In genomic region chr10:83182573-83182960, GRCm38 (mm10) we compare ENCODE assay signal across 9 mouse cellular contexts.
DNase-seq lines count a peak whose midpoint lies in the region; ATAC-seq and TF ChIP-seq lines count a peak whose summit lies in the region.
"Had no signal": no experiment of that assay in that cellular context is flagged by ENCODE, and none has a peak within 500 bp of the region (broad histone marks: within the 10 kb centered on the region; RNA-seq: fewer than 3 reads in every experiment).

No protein-coding gene starts in this region.

- ATAC-seq in inflammation-experienced regulatory T-cells, adult 6 months: no peak

- H3K9me3 ChIP-seq in CH12.LX (replicated peaks; ENCODE audit: low read length): peaks cover 2% of the 10 kb centered on the region
- H3K9me3 ChIP-seq: lung, embryonic 15.5 days had no signal

- no peak for TF ChIP-seq EP300 in CH12.LX (IDR thresholded peaks at IDR 0.05; ENCODE audit: low read length)

- dilution Hi-C loops in CH12.LX (cut with MboI; ENCODE audit: extremely low pct_ligation_motif_present, extremely low pct_unique_long_range_greater_than_20kb, low sequenced_read_pairs): no loop called here

- peak; percentile 69 to 75 for TF ChIP-seq CTCF in CH12.LX (conservative IDR thresholded peaks at IDR 0.05 in 1 of 2, IDR thresholded peaks at IDR 0.05 in 1 of 2; ENCODE audit: low read depth in 2 of 2, low read length in 2 of 2)

- in situ Hi-C loops in CH12.LX (cut with MboI; ENCODE audit: low pct_ligation_motif_present, low pct_unique_long_range_greater_than_20kb, low sequenced_read_pairs): no loop called here

- H3K36me3 ChIP-seq in CH12.LX (replicated peaks in 1 of 2; ENCODE audit: control insufficient read depth in 1 of 2, insufficient read depth in 1 of 2, low read length in 1 of 2): no peaks in the 10 kb centered on the region
- H3K36me3 ChIP-seq: lung, embryonic 15.5 days had no signal

- peaks cover 11 to 44% of the 10 kb centered on the region in 2 experiments for H3K4me1 ChIP-seq in CH12.LX (ENCODE audit: control insufficient read depth in 1 of 2, insufficient read depth in 2 of 2)

- no peaks in the 10 kb centered on the region for H3K79me2 ChIP-seq in CH12.LX (replicated peaks; ENCODE audit: control insufficient read depth, extremely low read depth, insufficient read depth, poor library complexity, severe bottlenecking)

- H3K27me3 ChIP-seq in CH12.LX (replicated peaks): no peaks in the 10 kb centered on the region
- H3K27me3 ChIP-seq: lung, embryonic 15.5 days had no signal

- DNase-seq in CH12.LX (ENCODE audit: extremely low read depth): peak; percentile 69
- peak; percentile 49 for DNase-seq in NIH3T3 (ENCODE audit: low read depth)
- peak; percentile 89 to 95 for DNase-seq in cerebellum, postnatal 10 days
- peak; percentile 63 to 66 for DNase-seq in frontal cortex, postnatal 14 days (ENCODE audit: low spot score in 2 of 2)
- peak; percentile 49 to 85 for DNase-seq in kidney, postnatal 36 days
- DNase-seq in lung, adult 18-20 months: peak; percentile 26 to 41
- DNase-seq in right cerebral cortex, postnatal 10 days (ENCODE audit: low spot score in 2 of 2): peak; percentile 81 to 83

- no peak overlapping the region for H3K9ac ChIP-seq in CH12.LX (ENCODE audit: insufficient read depth, low read depth)
- H3K9ac ChIP-seq: lung, embryonic 15.5 days had no signal

- no peak for TF ChIP-seq POLR2A in CH12.LX (IDR thresholded peaks at IDR 0.05; ENCODE audit: low read depth, low read length)

- peak; percentile 67 for TF ChIP-seq RAD21 in CH12.LX (IDR thresholded peaks at IDR 0.05; ENCODE audit: low read depth, low read length)

- H3K4me3 ChIP-seq in CH12.LX (replicated peaks in 1 of 3; ENCODE audit: low read depth in 2 of 3, low read length in 2 of 3, poor library complexity in 1 of 3): no peak overlapping the region
- H3K4me3 ChIP-seq: lung, embryonic 15.5 days had no signal

- H3K27ac ChIP-seq in CH12.LX (ENCODE audit: insufficient read depth, low read depth): no peak overlapping the region
- H3K27ac ChIP-seq: lung, embryonic 15.5 days had no signal

- no peak overlapping the region for H3K4me2 ChIP-seq in CH12.LX (ENCODE audit: insufficient read depth, low read depth, poor library complexity, severe bottlenecking)
- H3K4me2 ChIP-seq: lung, embryonic 15.5 days had no signal

TF ChIP-seq in CH12.LX, 34 proteins besides CTCF, POLR2A, EP300 and RAD21:
- TF ChIP-seq ZNF384 (IDR thresholded peaks at IDR 0.05; ENCODE audit: low read depth, low read length) (no peak), USF1 (IDR thresholded peaks at IDR 0.05; ENCODE audit: low read depth, low read length) (no peak), IRF4 (IDR thresholded peaks at IDR 0.05; ENCODE audit: low read depth, low read length) (no peak), NELFE (IDR thresholded peaks at IDR 0.05; ENCODE audit: low read depth, low read length) (peak; percentile 23; the same call in 1 of the 2 replicates), POLR2AphosphoS2 (IDR thresholded peaks at IDR 0.05; ENCODE audit: low read depth, low read length) (no peak), SMC3 (IDR thresholded peaks at IDR 0.05; ENCODE audit: low read depth, low read length) (peak; percentile 85), USF2 (conservative IDR thresholded peaks at IDR 0.05; ENCODE audit: low read depth, low read length) (no peak), MXI1 (IDR thresholded peaks at IDR 0.05; ENCODE audit: low read depth, low read length) (no peak), ZC3H11A (IDR thresholded peaks at IDR 0.05; ENCODE audit: low read depth, low read length) (peak; percentile 38), TCF12 (IDR thresholded peaks at IDR 0.05; ENCODE audit: low read depth, low read length) (no peak), JUN (IDR thresholded peaks at IDR 0.05; ENCODE audit: insufficient read depth, low read depth, low read length) (no peak), MAFK (IDR thresholded peaks at IDR 0.05; ENCODE audit: insufficient replicate concordance, low read length) (no peak)

Comparison
In these comparisons a context has a peak if more than half of its experiments do, and no peak if none do; other contexts are left out.
1. DNase-seq: peak in every context shown above with its lines; median percentile 92 in cerebellum, postnatal 10 days; 82 in right cerebral cortex, postnatal 10 days; 69 in CH12.LX; 67 in kidney, postnatal 36 days; 64 in frontal cortex, postnatal 14 days; 49 in NIH3T3; 34 in lung, adult 18-20 months.